Mouse (Mus musculus) liver, embryonic 14.5 days (tissue): Measurements from ENCODE around the gene Ms4a6c.

Experiments
- CTCF ChIP-seq: IDR thresholded peaks from 2 replicates; pipeline ENCODE4 v1.5.1; 2016; ENCODE audit warnings: antibody characterized with exemption, low read depth, control low read depth
- EP300 ChIP-seq: IDR thresholded peaks from 2 replicates; pipeline ENCODE4 v1.6.1; 2016; ENCODE audit warnings: antibody characterized with exemption, low read depth

- TF ChIP-seq CTCF (no peak), EP300 (no peak)
Measured at GRCm38 (mm10) chr19:11443964-11444363, 25.2 kb upstream of the Ms4a6c start.
